Comparison of ENCODE assay signal across 18 mouse cellular contexts in genomic region chr11:4246126-4246525, GRCm38 (mm10). TPM values are rescaled to one million over a fixed set of nuclear protein-coding genes. Genes with fewer than 3 reads are reported as not detected.
"Had no signal": no experiment of that assay in that cellular context is flagged by ENCODE, and none has a peak within 500 bp of the region (broad histone marks: within the 10 kb centered on the region; RNA-seq: fewer than 3 reads in every experiment).

No protein-coding gene starts in this region.

- H3K9me3 ChIP-seq: limb, embryonic 13.5 days; midbrain, embryonic 13.5 days; neural tube, embryonic 15.5 days had no signal

- H3K4me2 ChIP-seq: limb, embryonic 13.5 days; midbrain, embryonic 13.5 days; neural tube, embryonic 15.5 days had no signal

- H3K9ac ChIP-seq: limb, embryonic 13.5 days; midbrain, embryonic 13.5 days; neural tube, embryonic 15.5 days had no signal

- ATAC-seq: midbrain, embryonic 13.5 days had no signal

- H3K27ac ChIP-seq: layer of hippocampus, adult 2 months; limb, embryonic 13.5 days; midbrain, embryonic 13.5 days; neural tube, embryonic 15.5 days; stomach, postnatal 0 days had no signal

- H3K27me3 ChIP-seq: limb, embryonic 13.5 days; midbrain, embryonic 13.5 days; neural tube, embryonic 15.5 days had no signal

- H3K4me3 ChIP-seq: layer of hippocampus, adult 2 months; limb, embryonic 13.5 days; midbrain, embryonic 13.5 days; myocyte; neural tube, embryonic 15.5 days had no signal

- H3K36me3 ChIP-seq: limb, embryonic 13.5 days; midbrain, embryonic 13.5 days; neural tube, embryonic 15.5 days had no signal

- H3K4me1 ChIP-seq: limb, embryonic 13.5 days; midbrain, embryonic 13.5 days; neural tube, embryonic 15.5 days had no signal

- DNase-seq: kidney, adult 11 months; kidney, postnatal 10 days; kidney, postnatal 4 days; left cerebral cortex, postnatal 4 days; lung, adult 18-20 months; right cerebral cortex, adult 18-20 months; thymus, adult 18-20 months; thymus, postnatal 36 days had no signal

RNA-seq across cellular contexts. Expression of gene Osm, which starts 9.9 kb away (rescaled TPM):
- total RNA-seq: layer of hippocampus, postnatal 10 days; liver, adult 2 months had no signal
- polyA plus RNA-seq: kidney, embryonic 14.5 days; liver, adult 2 months; midbrain, embryonic 13.5 days; myocyte; neural tube, embryonic 11.5 days; neural tube, embryonic 15.5 days had no signal

RNA-seq across cellular contexts. Expression of gene Lif, which starts 11.2 kb away (rescaled TPM):
- total RNA-seq: liver, adult 2 months had no signal
- polyA plus RNA-seq: kidney, embryonic 14.5 days; neural tube, embryonic 11.5 days had no signal
